Mouse (Mus musculus) heart, adult 8-10 months (tissue): ENCODE data around the gene Vmn1r165. TPM values are rescaled to one million over a fixed set of nuclear protein-coding genes. Genes with fewer than 3 reads are reported as not detected.
"Not testable (repeated sequence)": the region's sequence is repeated elsewhere in the genome, so short reads cannot be mapped to it uniquely, and the experiment has no call there.

Experiments
- DNase-seq: peaks from one replicate; pipeline ENCODE4 v3.0.0; 2022; ENCODE audit warnings: low spot score
- total RNA-seq, 4 experiments: library from RNA; stranded (reverse); gene quantifications; 2 replicates each; pipeline ENCODE4 v1.2.4; 2022

Gene Vmn1r165
- not detected for total RNA-seq

DNA sequence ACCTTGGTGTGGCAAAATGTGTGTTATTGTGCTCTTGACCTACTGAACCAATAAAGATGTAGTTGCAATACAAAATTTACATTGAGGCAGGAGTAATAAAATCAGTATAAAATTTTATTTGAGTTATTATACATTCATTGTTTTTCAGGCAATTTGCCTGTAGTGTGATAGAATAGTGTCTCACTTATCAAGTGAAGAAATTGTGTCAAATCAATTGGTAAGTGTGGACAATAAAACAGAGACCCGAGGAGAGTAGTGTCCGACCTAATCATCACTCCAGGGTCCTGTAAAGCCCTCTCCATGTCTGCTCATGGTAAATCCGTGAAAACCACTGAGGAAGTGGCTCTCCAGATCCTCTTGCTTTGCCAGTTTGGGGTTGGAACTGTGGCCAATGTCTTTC lies at the start of gene Vmn1r165:
Vmn1r165 (plus strand) TSS at position 301 of the 400 bp plus-strand sequence.
- not testable (repeated sequence) for DNase-seq

DNA sequence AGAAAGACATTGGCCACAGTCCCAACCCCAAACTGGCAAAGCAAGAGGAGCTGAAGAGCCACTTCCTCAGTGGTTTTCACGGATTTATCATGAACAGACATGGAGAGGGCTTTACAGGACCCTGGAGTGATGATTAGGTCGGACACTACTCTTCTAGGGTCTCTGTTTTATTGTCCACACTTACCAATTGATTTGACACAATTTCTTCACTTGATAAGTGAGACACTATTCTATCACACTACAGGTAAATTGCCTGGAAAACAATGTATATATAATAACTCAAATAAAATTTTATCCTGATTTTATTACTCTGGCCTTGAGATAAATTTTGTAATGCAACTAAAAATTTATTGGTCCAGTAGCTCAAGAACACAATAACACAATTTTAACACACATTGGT lies 34.5 kb downstream of the Vmn1r165 start, which contains the start of gene Vmn1r166:
Vmn1r166 (minus strand) TSS at position 101 of the 400 bp plus-strand sequence.
- DNase-seq: not testable (repeated sequence)

Other genes starting within 250 kb of the Vmn1r165 start
- gene Gm4214, start 232.7 kb upstream of the Vmn1r165 start, total RNA-seq: not detected
- gene Gm4216, start 197.4 kb upstream of the Vmn1r165 start, total RNA-seq: not detected
- not detected for gene Vmn1r163, start 161.8 kb upstream of the Vmn1r165 start, total RNA-seq
- gene Gm8720, start 149.9 kb upstream of the Vmn1r165 start, total RNA-seq: not detected
- gene Gm10662, start 72.9 kb upstream of the Vmn1r165 start, total RNA-seq: not detected
- not detected for gene Vmn1r166, start 34.4 kb downstream of the Vmn1r165 start, total RNA-seq
- gene Gm6902, start 61.6 kb downstream of the Vmn1r165 start, total RNA-seq: not detected
- gene Nlrp4e, start 83.9 kb downstream of the Vmn1r165 start, total RNA-seq: not detected
- gene Nlrp5, start 168.6 kb downstream of the Vmn1r165 start, total RNA-seq: under 1 TPM in 1 of 4 experiments, not detected in 3; 0.11 TPM